Mouse (Mus musculus): ENCODE measurements around the gene Lsamp. TPM values are rescaled to one million over a fixed set of nuclear protein-coding genes. Genes with fewer than 3 reads are reported as not detected.

Gene Lsamp
- total and polyA plus RNA-seq, 3 experiments, result not detected

DNA sequence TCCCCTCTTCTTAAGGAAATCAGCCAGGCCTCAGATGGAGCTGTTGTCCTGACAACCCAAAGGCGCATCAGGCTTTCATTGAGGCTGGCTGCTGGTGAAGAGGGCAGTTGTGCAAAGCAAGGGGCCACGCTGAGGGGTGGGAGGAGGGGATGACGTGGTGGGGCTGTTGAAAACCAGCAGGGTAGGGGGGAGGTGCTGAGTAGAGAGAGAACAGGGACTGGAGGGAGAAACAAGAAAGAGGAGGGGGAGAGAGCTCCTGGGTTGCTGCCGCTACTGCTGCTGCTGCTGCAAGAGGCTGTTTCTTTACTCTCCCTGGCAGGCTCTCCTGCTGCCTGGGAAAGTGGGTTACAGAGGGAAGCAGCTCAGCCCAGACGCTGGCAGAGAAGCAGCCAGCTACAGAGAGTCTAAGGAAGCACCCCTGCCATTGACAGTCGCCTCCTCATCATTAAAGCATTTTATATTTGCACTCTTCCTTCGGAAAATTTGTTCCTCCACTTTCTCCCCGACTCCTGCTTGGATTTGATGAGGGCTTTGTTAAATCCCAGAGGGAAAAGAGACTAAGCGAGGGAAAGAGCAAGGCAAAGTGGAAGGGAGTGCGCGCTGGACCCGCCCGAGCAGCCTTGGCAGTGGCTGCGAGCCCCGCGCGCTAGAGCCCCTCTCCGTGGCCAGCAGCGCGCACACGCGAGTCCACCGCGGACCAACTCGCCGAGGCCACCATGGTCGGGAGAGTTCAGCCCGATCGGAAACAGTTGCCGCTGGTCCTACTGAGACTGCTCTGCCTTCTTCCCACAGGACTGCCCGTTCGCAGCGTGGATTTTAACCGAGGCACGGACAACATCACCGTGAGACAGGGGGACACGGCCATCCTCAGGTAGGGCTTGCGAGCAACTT, 1548.7 kb downstream of the Lsamp start:
- Histone ChIP-seq H3K9me3 (replicated peaks; ENCODE audit: low read length) (peaks cover 73% of the 10 kb centered on the region), H3K27me3 (replicated peaks) (no peaks in the 10 kb centered on the region), H3K9ac (ENCODE audit: insufficient read depth, low read depth) (no peak overlapping the region), H3K36me3 (replicated peaks in 1 of 2; ENCODE audit: control insufficient read depth in 1 of 2, insufficient read depth in 1 of 2, low read length in 1 of 2) (no peaks in the 10 kb centered on the region), H3K4me3 (replicated peaks in 1 of 3; ENCODE audit: low read depth in 2 of 3, low read length in 2 of 3, poor library complexity in 1 of 3) (no peak overlapping the region), H3K79me2 (replicated peaks; ENCODE audit: control insufficient read depth, extremely low read depth, insufficient read depth, poor library complexity, severe bottlenecking) (no peaks in the 10 kb centered on the region), H3K4me1 (ENCODE audit: control insufficient read depth in 1 of 2, insufficient read depth in 2 of 2) (no peaks in the 10 kb centered on the region), H3K4me2 (ENCODE audit: insufficient read depth, low read depth, poor library complexity, severe bottlenecking) (no peak overlapping the region), H3K27ac (ENCODE audit: insufficient read depth, low read depth) (no peak overlapping the region)
- no peak for TF ChIP-seq EP300 (IDR thresholded peaks at IDR 0.05; ENCODE audit: low read length)
- TF ChIP-seq ZC3H11A (IDR thresholded peaks at IDR 0.05; ENCODE audit: low read depth, low read length), result no peak
- no peak for TF ChIP-seq MAX (IDR thresholded peaks at IDR 0.05; ENCODE audit: low read length)
- TF ChIP-seq USF2 (conservative IDR thresholded peaks at IDR 0.05; ENCODE audit: low read depth, low read length), result no peak
- in situ Hi-C loops (cut with MboI; ENCODE audit: low pct_ligation_motif_present, low pct_unique_long_range_greater_than_20kb, low sequenced_read_pairs), result no loop called here
- dilution Hi-C loops (cut with MboI; ENCODE audit: extremely low pct_ligation_motif_present, extremely low pct_unique_long_range_greater_than_20kb, low sequenced_read_pairs), result no loop called here
- no peak for DNase-seq (ENCODE audit: extremely low read depth)

DNA sequence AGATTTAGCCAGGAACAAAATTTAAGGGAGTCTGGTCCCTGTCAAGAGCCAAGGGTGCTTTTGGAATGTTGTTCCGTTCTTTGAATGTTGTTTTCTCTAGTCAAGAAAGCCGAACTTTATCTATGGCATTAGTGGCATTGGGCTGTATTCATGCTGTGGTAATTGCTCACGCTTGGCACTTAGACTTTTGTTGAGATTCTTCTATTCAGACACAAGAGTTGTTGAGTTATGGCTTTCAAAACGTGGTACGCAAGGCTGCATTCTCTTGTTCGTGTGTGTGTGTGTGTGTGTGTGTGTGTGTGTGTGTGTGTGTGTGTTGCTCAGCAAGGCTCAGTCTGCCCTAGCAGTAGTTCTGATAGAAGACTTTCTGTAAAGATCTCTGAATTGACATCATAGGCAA, 1549.5 kb downstream of the Lsamp start:
- Histone ChIP-seq H3K27ac (ENCODE audit: insufficient read depth, low read depth) (no peak overlapping the region), H3K4me1 (ENCODE audit: control insufficient read depth in 1 of 2, insufficient read depth in 2 of 2) (no peaks in the 10 kb centered on the region), H3K9ac (ENCODE audit: insufficient read depth, low read depth) (no peak overlapping the region), H3K4me2 (ENCODE audit: insufficient read depth, low read depth, poor library complexity, severe bottlenecking) (no peak overlapping the region), H3K27me3 (replicated peaks) (no peaks in the 10 kb centered on the region), H3K4me3 (replicated peaks in 1 of 3; ENCODE audit: low read depth in 2 of 3, low read length in 2 of 3, poor library complexity in 1 of 3) (no peak overlapping the region), H3K36me3 (replicated peaks in 1 of 2; ENCODE audit: control insufficient read depth in 1 of 2, insufficient read depth in 1 of 2, low read length in 1 of 2) (no peaks in the 10 kb centered on the region), H3K9me3 (replicated peaks; ENCODE audit: low read length) (peaks cover 73% of the 10 kb centered on the region), H3K79me2 (replicated peaks; ENCODE audit: control insufficient read depth, extremely low read depth, insufficient read depth, poor library complexity, severe bottlenecking) (no peaks in the 10 kb centered on the region)
- no peak for DNase-seq (ENCODE audit: extremely low read depth)
- TF ChIP-seq POLR2A (IDR thresholded peaks at IDR 0.05; ENCODE audit: low read depth, low read length) (no peak), SIN3A (IDR thresholded peaks at IDR 0.05; ENCODE audit: low read length) (no peak), MAX (IDR thresholded peaks at IDR 0.05; ENCODE audit: low read length) (no peak), ZC3H11A (IDR thresholded peaks at IDR 0.05; ENCODE audit: low read depth, low read length) (no peak), ETS1 (conservative IDR thresholded peaks at IDR 0.05; ENCODE audit: low read depth, low read length) (no peak), USF1 (IDR thresholded peaks at IDR 0.05; ENCODE audit: low read depth, low read length) (no peak), ZNF384 (IDR thresholded peaks at IDR 0.05; ENCODE audit: low read depth, low read length) (no peak), KAT2A (IDR thresholded peaks at IDR 0.05; ENCODE audit: insufficient replicate concordance, low read length) (no peak), BHLHE40 (IDR thresholded peaks at IDR 0.05; ENCODE audit: low read depth, low read length) (no peak), MAZ (IDR thresholded peaks at IDR 0.05; ENCODE audit: low read depth, low read length) (no peak), ZMIZ1 (IDR thresholded peaks at IDR 0.05; ENCODE audit: low read depth, low read length) (no peak), RAD21 (IDR thresholded peaks at IDR 0.05; ENCODE audit: low read depth, low read length) (no peak), USF2 (conservative IDR thresholded peaks at IDR 0.05; ENCODE audit: low read depth, low read length) (no peak), MEF2A (IDR thresholded peaks at IDR 0.05; ENCODE audit: borderline replicate concordance, low read depth, low read length) (no peak), NELFE (IDR thresholded peaks at IDR 0.05; ENCODE audit: low read depth, low read length) (no peak), POLR2AphosphoS2 (IDR thresholded peaks at IDR 0.05; ENCODE audit: low read depth, low read length) (no peak), HCFC1 (IDR thresholded peaks at IDR 0.05; ENCODE audit: low read depth, low read length) (no peak), EP300 (IDR thresholded peaks at IDR 0.05; ENCODE audit: low read length) (no peak), IRF4 (IDR thresholded peaks at IDR 0.05; ENCODE audit: low read depth, low read length) (no peak)
- dilution Hi-C loops (cut with MboI; ENCODE audit: extremely low pct_ligation_motif_present, extremely low pct_unique_long_range_greater_than_20kb, low sequenced_read_pairs), result no loop called here
- in situ Hi-C loops (cut with MboI; ENCODE audit: low pct_ligation_motif_present, low pct_unique_long_range_greater_than_20kb, low sequenced_read_pairs), result no loop called here
